Mouse (Mus musculus): ENCODE data around the gene Surf4.

DNA sequence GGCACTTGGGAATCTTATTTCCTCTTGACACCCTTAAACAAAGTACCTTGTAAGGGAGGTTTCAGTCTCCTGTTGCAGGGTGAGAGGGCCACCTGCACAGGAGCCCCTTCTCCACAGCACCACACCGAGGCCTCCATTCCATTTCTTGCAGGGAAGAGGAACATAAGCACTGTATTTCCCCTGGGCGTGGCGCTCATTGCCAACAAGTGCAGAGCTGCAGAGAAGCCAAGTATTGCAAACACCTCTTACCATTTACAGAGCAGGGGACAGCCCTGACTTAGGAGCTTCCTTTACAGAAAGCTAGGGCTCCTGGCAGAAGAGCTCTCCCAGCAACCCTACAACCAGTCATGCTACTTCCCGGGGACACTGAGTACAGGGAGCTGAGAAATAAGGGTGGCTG is 18.5 kb upstream of the Surf4 start:
- no peak for TF ChIP-seq CTCF (IDR thresholded peaks at IDR 0.05; ENCODE audit: borderline replicate concordance, extremely low read depth, insufficient read depth, insufficient read length)
- no peak for TF ChIP-seq POLR2A (IDR thresholded peaks at IDR 0.05; ENCODE audit: borderline replicate concordance, extremely low read depth, insufficient read depth, insufficient read length, poor library complexity, severe bottlenecking)

Measured in brain, embryonic 14.5 days (tissue).